Mouse (Mus musculus) hindbrain, embryonic 15.5 days (tissue): ENCODE data around the gene Cdc34. TPM values are rescaled to one million over a fixed set of nuclear protein-coding genes. Genes with fewer than 3 reads are reported as not detected.

Experiments used
- ATAC-seq: fragments of 200-750 bp; cut with Nextera tagmentation; 2 replicates; pipeline ENCODE4 v1.8.0; 2017; ENCODE audit warnings: low read depth, moderate number of reproducible peaks, moderate TSS enrichment; ENCODE audit not compliant: low FRiP score
- H3K27ac ChIP-seq: fragments of 300-500 bp; sonication (generic); replicated peaks from 2 replicates; pipeline ENCODE4 v1.5.1; 2015; ENCODE audit warnings: mild to moderate bottlenecking, inconsistent platforms
- H3K27me3 ChIP-seq: fragments of 300-500 bp; sonication (generic); 2 replicates; pipeline ENCODE4 v1.6.1; 2015; ENCODE audit warnings: control low read depth, inconsistent platforms
- H3K36me3 ChIP-seq: fragments of 300-500 bp; sonication (generic); 2 replicates; pipeline ENCODE4 v1.6.1; 2015; ENCODE audit warnings: control low read depth, inconsistent platforms
- H3K4me1 ChIP-seq: fragments of 300-500 bp; sonication (generic); replicated peaks from 2 replicates; pipeline ENCODE4 v1.6.1; 2015; ENCODE audit warnings: control low read depth, inconsistent platforms
- H3K4me2 ChIP-seq: fragments of 300-500 bp; sonication (generic); 2 replicates; pipeline ENCODE4 v1.6.1; 2015; ENCODE audit warnings: moderate library complexity, mild to moderate bottlenecking, inconsistent platforms
- H3K4me3 ChIP-seq: fragments of 300-500 bp; sonication (generic); 2 replicates; pipeline ENCODE4 v1.5.1; 2015; ENCODE audit warnings: mild to moderate bottlenecking, inconsistent platforms
- H3K9ac ChIP-seq: fragments of 300-500 bp; sonication (generic); 2 replicates; pipeline ENCODE4 v1.6.1; 2015; ENCODE audit warnings: inconsistent platforms
- H3K9me3 ChIP-seq: fragments of 300-500 bp; sonication (generic); 2 replicates; pipeline ENCODE4 v1.6.1; 2016; ENCODE audit warnings: control low read depth, inconsistent platforms
- WGBS: fragments of 180-500 bp; shearing (Covaris S2); methylation state at CpG from one replicate; pipeline ENCODE4 v1.1.7; 2015; 5-methylcytosine and 5-hydroxymethylcytosine counted together
- polyA plus RNA-seq: library from polyadenylated mRNA; unstranded; fragments of >200 nt; fragmentation: Nextera tagmentation; extraction: Ambion mirVana; gene quantifications from 2 replicates; pipeline ENCODE4 v1.2.1, GENCODE M21; 2015

The Cdc34 gene
- polyA plus RNA-seq, 1 experiment from 2014 or later: 91.7 TPM

- 74% methylated on average over 13 of the region's 13 CpGs for WGBS
- Histone ChIP-seq H3K27me3 (no peaks in the 10 kb centered on the region), H3K4me1 (no peaks in the 10 kb centered on the region), H3K4me2 (no peak overlapping the region), H3K36me3 (peaks cover 43% of the 10 kb centered on the region), H3K9me3 (no peaks in the 10 kb centered on the region), H3K9ac (no peak overlapping the region), H3K4me3 (no peak overlapping the region), H3K27ac (no peak overlapping the region)
- no peak; the same call in 1 of the 2 replicates for ATAC-seq
Measured at GRCm38 (mm10) chr10:79729357-79729965, 47.5 kb downstream of the Cdc34 start.

DNA sequence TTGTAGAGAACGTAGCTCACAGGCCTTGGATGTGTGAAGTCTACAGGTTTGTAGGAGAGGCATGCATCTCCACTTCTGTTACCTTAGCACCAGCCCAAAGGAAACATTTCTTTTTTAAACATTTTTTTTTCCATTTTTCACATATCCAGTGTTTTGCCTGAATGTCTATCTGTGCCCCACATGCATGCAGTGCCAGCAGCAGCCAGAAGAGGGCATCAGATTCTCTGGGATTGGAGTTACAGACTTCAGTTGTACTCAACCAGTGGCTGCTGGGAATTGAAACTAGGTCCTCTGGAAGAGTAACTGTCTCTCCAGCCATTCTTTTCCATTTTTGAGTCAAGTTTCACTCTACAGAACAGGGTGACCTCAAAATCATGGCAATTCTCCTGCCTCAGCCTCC is 50.5 kb downstream of the Cdc34 start:
- no peak overlapping the region for H3K4me3 ChIP-seq
- H3K27me3 ChIP-seq: no peaks in the 10 kb centered on the region
- no peak overlapping the region for H3K4me2 ChIP-seq
- H3K36me3 ChIP-seq: peaks cover 68% of the 10 kb centered on the region
- 97% methylated on average over 1 of the region's 1 CpGs for WGBS
- H3K4me1 ChIP-seq: no peaks in the 10 kb centered on the region
- no peak for ATAC-seq
- no peak overlapping the region for H3K27ac ChIP-seq
- no peak overlapping the region for H3K9ac ChIP-seq
- peaks cover 5% of the 10 kb centered on the region; the same call in 1 of the 2 replicates for H3K9me3 ChIP-seq

GRCm38 (mm10) chr10:79733847-79734246 is 51.9 kb downstream of the Cdc34 start:
- Histone ChIP-seq H3K27ac (no peak overlapping the region), H3K9me3 (peaks cover 19% of the 10 kb centered on the region), H3K9ac (no peak overlapping the region), H3K27me3 (no peaks in the 10 kb centered on the region), H3K36me3 (peaks cover 81% of the 10 kb centered on the region), H3K4me1 (no peaks in the 10 kb centered on the region), H3K4me3 (no peak overlapping the region), H3K4me2 (no peak overlapping the region)
- no peak for ATAC-seq
- 92% methylated on average over 15 of the region's 15 CpGs for WGBS

- Histone ChIP-seq H3K27ac (no peak overlapping the region), H3K9me3 (peaks cover 33% of the 10 kb centered on the region), H3K4me1 (no peaks in the 10 kb centered on the region), H3K27me3 (no peaks in the 10 kb centered on the region), H3K4me2 (no peak overlapping the region), H3K36me3 (peaks cover 96% of the 10 kb centered on the region), H3K9ac (no peak overlapping the region), H3K4me3 (no peak overlapping the region)
- ATAC-seq: no peak
- 30% methylated on average over 44 of the region's 52 CpGs for WGBS
Measured at GRCm38 (mm10) chr10:79735361-79735760, 53.4 kb downstream of the Cdc34 start.

- Histone ChIP-seq H3K9me3 (peaks cover 33% of the 10 kb centered on the region), H3K27ac (no peak overlapping the region), H3K4me2 (no peak overlapping the region), H3K9ac (no peak overlapping the region), H3K4me1 (no peaks in the 10 kb centered on the region), H3K27me3 (no peaks in the 10 kb centered on the region), H3K4me3 (no peak overlapping the region), H3K36me3 (peaks cover 99% of the 10 kb centered on the region)
- ATAC-seq: no peak
- WGBS: 76% methylated on average over 14 of the region's 14 CpGs
Measured at GRCm38 (mm10) chr10:79736706-79737105, 54.7 kb downstream of the Cdc34 start.

Other genes with a start within 250 kb of the Cdc34 start
- not detected in 2 replicates for gene Vmn2r83, start 213.5 kb upstream of the Cdc34 start, polyA plus RNA-seq
- gene Plpp2, start 148.4 kb upstream of the Cdc34 start, polyA plus RNA-seq: 17.7 and 21.9 TPM in 2 replicates
- 64.8 and 75.6 TPM in 2 replicates for gene Mier2, start 127.0 kb upstream of the Cdc34 start, polyA plus RNA-seq
- not detected in 2 replicates for gene Theg, start 94.9 kb upstream of the Cdc34 start, polyA plus RNA-seq
- gene C2cd4c, start 68.2 kb upstream of the Cdc34 start, polyA plus RNA-seq: 0.54 and 0.60 TPM in 2 replicates
- gene Shc2, start 44.3 kb upstream of the Cdc34 start, polyA plus RNA-seq: 28.1 and 28.5 TPM in 2 replicates
- 0.13 and 0.43 TPM in 2 replicates for gene Odf3l2, start 36.5 kb upstream of the Cdc34 start, polyA plus RNA-seq
- gene Madcam1, start 17.6 kb upstream of the Cdc34 start, polyA plus RNA-seq: 0.87 and 1.2 TPM in 2 replicates
- 102 and 107 TPM in 2 replicates for gene Tpgs1, start 12.8 kb upstream of the Cdc34 start, polyA plus RNA-seq
- gene Gzmm, start 6.8 kb downstream of the Cdc34 start, polyA plus RNA-seq: 1.3 and 1.4 TPM in 2 replicates
- 985 and 993 TPM in 2 replicates for gene Bsg, start 22.3 kb downstream of the Cdc34 start, polyA plus RNA-seq
- 2.6 and 2.8 TPM in 2 replicates for gene Hcn2, start 34.4 kb downstream of the Cdc34 start, polyA plus RNA-seq
- gene Polrmt, start 64.4 kb downstream of the Cdc34 start, polyA plus RNA-seq: 37.0 and 43.0 TPM in 2 replicates
- gene Fgf22, start 72.9 kb downstream of the Cdc34 start, polyA plus RNA-seq: 2.2 and 2.4 TPM in 2 replicates
- 103 and 125 TPM in 2 replicates for gene Rnf126, start 84.8 kb downstream of the Cdc34 start, polyA plus RNA-seq
- 2.3 and 2.5 TPM in 2 replicates for gene Fstl3, start 95.1 kb downstream of the Cdc34 start, polyA plus RNA-seq
- gene Prss57, start 108.8 kb downstream of the Cdc34 start, polyA plus RNA-seq: 0.27 and 0.28 TPM in 2 replicates
- gene Palm, start 111.4 kb downstream of the Cdc34 start, polyA plus RNA-seq: 277 and 303 TPM in 2 replicates
- gene Misp, start 138.8 kb downstream of the Cdc34 start, polyA plus RNA-seq: 0.49 and 0.92 TPM in 2 replicates
- 74.8 and 77.1 TPM in 2 replicates for gene Ptbp1, start 172.2 kb downstream of the Cdc34 start, polyA plus RNA-seq
- 11.0 and 11.3 TPM in 2 replicates for gene Prtn3, start 192.3 kb downstream of the Cdc34 start, polyA plus RNA-seq
- 383 and 417 TPM in 2 replicates for gene Plppr3, start 192.4 kb downstream of the Cdc34 start, polyA plus RNA-seq
- gene Elane, start 204.1 kb downstream of the Cdc34 start, polyA plus RNA-seq: 0.16 TPM in 1 of 2 replicates, not detected in the other
- gene Cfd, start 208.7 kb downstream of the Cdc34 start, polyA plus RNA-seq: not detected in 2 replicates
- gene Med16, start 226.7 kb downstream of the Cdc34 start, polyA plus RNA-seq: 51.2 and 54.2 TPM in 2 replicates
- 3.0 TPM in 1 of 2 replicates, not detected in the other for gene Gm26602, start 228.7 kb downstream of the Cdc34 start, polyA plus RNA-seq
- gene Kiss1r, start 234.8 kb downstream of the Cdc34 start, polyA plus RNA-seq: 2.7 and 3.1 TPM in 2 replicates
- 258 and 289 TPM in 2 replicates for gene R3hdm4, start 239.0 kb downstream of the Cdc34 start, polyA plus RNA-seq
- gene Arid3a, start 244.8 kb downstream of the Cdc34 start, polyA plus RNA-seq: 2.9 and 3.2 TPM in 2 replicates